Mouse (Mus musculus): Measurements from ENCODE around the gene Fkbp8. TPM values are rescaled to one million over a fixed set of nuclear protein-coding genes. Genes with fewer than 3 reads are reported as not detected.

Gene Fkbp8
- polyA plus RNA-seq, 1 experiment from 2014 or later = 306 TPM

DNA sequence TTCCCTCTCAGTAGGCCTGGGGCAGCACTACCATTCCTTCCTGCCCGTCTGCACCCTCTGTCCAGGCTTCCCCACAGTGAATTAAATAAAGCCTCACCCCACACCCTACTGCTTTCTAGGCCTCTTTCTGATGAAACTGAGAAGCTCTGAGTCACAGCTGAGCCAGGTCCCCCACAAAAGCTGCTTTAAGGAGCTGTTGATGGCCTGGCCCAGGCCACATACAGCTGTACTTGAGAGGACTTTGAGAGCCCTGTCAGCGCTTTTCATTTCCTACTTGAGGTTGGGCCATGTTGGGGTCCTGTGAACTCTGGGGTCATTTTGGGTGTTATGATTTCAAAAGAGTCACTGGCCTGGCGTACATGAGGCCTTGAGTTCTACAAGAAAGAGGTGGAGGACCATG is 7.7 kb downstream of the Fkbp8 start:
- Histone ChIP-seq H3K4me3 (no peak overlapping the region), H3K4me1 (peaks cover 6% of the 10 kb centered on the region), H3K36me3 (peaks cover 67% of the 10 kb centered on the region), H3K4me2 (replicated peaks) (no peak overlapping the region), H3K9me3 (no peaks in the 10 kb centered on the region), H3K9ac (no peak overlapping the region), H3K27ac (no peak overlapping the region), H3K27me3 (no peaks in the 10 kb centered on the region)
- ATAC-seq (ENCODE audit: insufficient number of reproducible peaks, insufficient read depth, low FRiP score, low TSS enrichment) = no peak
- WGBS = 88% methylated on average over 3 of the region's 3 CpGs

GRCm38 (mm10) chr8:70535701-70536100 is 8.2 kb downstream of the Fkbp8 start:
- no peaks in the 10 kb centered on the region for H3K9me3 ChIP-seq
- peaks cover 64% of the 10 kb centered on the region for H3K36me3 ChIP-seq
- H3K27me3 ChIP-seq = no peaks in the 10 kb centered on the region
- H3K27ac ChIP-seq = no peak overlapping the region
- no peak overlapping the region for H3K9ac ChIP-seq
- no peak overlapping the region for H3K4me3 ChIP-seq
- H3K4me2 ChIP-seq (replicated peaks) = no peak overlapping the region
- ATAC-seq (ENCODE audit: insufficient number of reproducible peaks, insufficient read depth, low FRiP score, low TSS enrichment) = no peak
- H3K4me1 ChIP-seq = peaks cover 11% of the 10 kb centered on the region
- WGBS = 93% methylated on average over 2 of the region's 2 CpGs

- Histone ChIP-seq H3K4me2 (replicated peaks) (peak overlapping the region; percentile 72), H3K27ac (peak overlapping the region; percentile 94), H3K9ac (peak overlapping the region; percentile 54), H3K4me3 (peak overlapping the region; percentile 66), H3K36me3 (peaks cover 40% of the 10 kb centered on the region), H3K9me3 (no peaks in the 10 kb centered on the region), H3K27me3 (no peaks in the 10 kb centered on the region), H3K4me1 (peaks cover 23% of the 10 kb centered on the region)
- ATAC-seq (ENCODE audit: insufficient number of reproducible peaks, insufficient read depth, low FRiP score, low TSS enrichment) = no peak
- 14% methylated on average over 24 of the region's 24 CpGs for whole genome bisulfite sequencing
These were observed 10.6 kb downstream of the Fkbp8 start for GRCm38 (mm10) chr8:70538024-70538579.

DNA sequence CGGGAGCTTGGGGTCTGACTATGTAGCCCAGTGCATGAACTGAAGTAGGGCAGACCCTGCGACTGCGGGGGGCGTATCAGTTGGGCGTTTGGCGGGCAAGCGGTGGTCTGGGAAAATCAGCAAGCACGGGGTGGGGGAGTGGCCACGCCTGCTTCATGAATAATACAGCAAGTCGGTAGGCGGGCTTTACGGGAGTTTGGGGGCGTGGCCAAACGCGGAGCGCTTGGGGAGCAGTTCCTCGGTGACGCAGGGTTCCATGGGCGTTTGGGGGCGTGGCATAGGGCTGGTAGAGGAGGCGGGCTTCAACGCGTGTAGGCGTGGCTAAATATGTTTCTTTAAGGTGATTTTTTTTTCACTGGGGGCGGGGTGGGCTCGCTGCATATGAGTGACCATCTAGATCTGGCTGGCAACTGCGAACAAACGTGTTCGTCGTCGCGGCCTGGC is 11.1 kb downstream of the Fkbp8 start:
- H3K9me3 ChIP-seq = no peaks in the 10 kb centered on the region
- peak overlapping the region; percentile 66 for H3K4me3 ChIP-seq
- H3K27me3 ChIP-seq = no peaks in the 10 kb centered on the region
- ATAC-seq (ENCODE audit: insufficient number of reproducible peaks, insufficient read depth, low FRiP score, low TSS enrichment) = peak; percentile 54
- H3K9ac ChIP-seq = peak overlapping the region; percentile 54
- under 1% methylated on average over 32 of the region's 32 CpGs for WGBS
- H3K4me1 ChIP-seq = peaks cover 23% of the 10 kb centered on the region
- H3K4me2 ChIP-seq (replicated peaks) = peak overlapping the region; percentile 72
- peak overlapping the region; percentile 94 for H3K27ac ChIP-seq
- peaks cover 35% of the 10 kb centered on the region for H3K36me3 ChIP-seq

- peak; percentile 86 for ATAC-seq (ENCODE audit: insufficient number of reproducible peaks, insufficient read depth, low FRiP score, low TSS enrichment)
- H3K9ac ChIP-seq = peak within 1 kb of the TSS; percentile 75
- no peaks in the 10 kb centered on the region for H3K9me3 ChIP-seq
- WGBS = under 1% methylated on average over 55 of the region's 58 CpGs
- H3K4me3 ChIP-seq = peak within 1 kb of the TSS; percentile 66
- H3K4me2 ChIP-seq (replicated peaks) = peak within 1 kb of the TSS; percentile 72
- no peaks in the 10 kb centered on the region for H3K27me3 ChIP-seq
- peaks cover 29% of the 10 kb centered on the region for H3K36me3 ChIP-seq
- peak within 1 kb of the TSS; percentile 94 for H3K27ac ChIP-seq
- peaks cover 23% of the 10 kb centered on the region for H3K4me1 ChIP-seq
These were observed 11.7 kb downstream of the Fkbp8 start, which contains the start of gene Ell for GRCm38 (mm10) chr8:70539077-70539813. TSS of gene Ell (plus strand) at chr8:70539457.

DNA sequence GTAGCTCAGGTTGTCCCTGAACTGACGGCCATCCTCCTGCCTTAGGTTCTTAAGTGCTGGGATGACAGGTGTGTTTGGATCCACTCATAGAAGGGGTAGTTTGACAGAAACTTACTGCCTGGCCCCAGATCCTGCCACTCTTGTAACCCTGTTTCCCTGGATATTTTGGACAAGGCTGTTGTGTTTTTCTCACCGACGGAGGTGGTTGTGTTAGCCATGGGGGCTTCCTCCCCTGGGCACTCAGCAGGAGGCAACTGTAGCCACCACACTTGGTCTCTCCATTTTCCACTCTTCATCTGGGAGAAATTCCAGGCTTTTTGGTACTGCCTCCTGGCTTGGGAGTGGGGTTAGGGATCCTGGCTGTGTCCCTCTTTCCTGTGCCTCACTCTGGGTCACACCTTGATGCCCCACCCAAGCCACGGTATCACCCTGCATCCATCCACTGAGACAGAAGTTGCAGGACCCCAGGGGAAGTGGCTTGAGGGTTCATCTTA is 12.5 kb downstream of the Fkbp8 start:
- no peak for ATAC-seq (ENCODE audit: insufficient number of reproducible peaks, insufficient read depth, low FRiP score, low TSS enrichment)
- WGBS = 14% methylated on average over 4 of the region's 4 CpGs
- Histone ChIP-seq H3K4me1 (peaks cover 23% of the 10 kb centered on the region), H3K27ac (peak overlapping the region; percentile 94; the same call in 1 of the 2 replicates), H3K4me2 (replicated peaks) (peak overlapping the region; percentile 72), H3K9ac (peak overlapping the region; percentile 75), H3K36me3 (peaks cover 21% of the 10 kb centered on the region), H3K27me3 (no peaks in the 10 kb centered on the region), H3K4me3 (peak overlapping the region; percentile 66), H3K9me3 (no peaks in the 10 kb centered on the region)

DNA sequence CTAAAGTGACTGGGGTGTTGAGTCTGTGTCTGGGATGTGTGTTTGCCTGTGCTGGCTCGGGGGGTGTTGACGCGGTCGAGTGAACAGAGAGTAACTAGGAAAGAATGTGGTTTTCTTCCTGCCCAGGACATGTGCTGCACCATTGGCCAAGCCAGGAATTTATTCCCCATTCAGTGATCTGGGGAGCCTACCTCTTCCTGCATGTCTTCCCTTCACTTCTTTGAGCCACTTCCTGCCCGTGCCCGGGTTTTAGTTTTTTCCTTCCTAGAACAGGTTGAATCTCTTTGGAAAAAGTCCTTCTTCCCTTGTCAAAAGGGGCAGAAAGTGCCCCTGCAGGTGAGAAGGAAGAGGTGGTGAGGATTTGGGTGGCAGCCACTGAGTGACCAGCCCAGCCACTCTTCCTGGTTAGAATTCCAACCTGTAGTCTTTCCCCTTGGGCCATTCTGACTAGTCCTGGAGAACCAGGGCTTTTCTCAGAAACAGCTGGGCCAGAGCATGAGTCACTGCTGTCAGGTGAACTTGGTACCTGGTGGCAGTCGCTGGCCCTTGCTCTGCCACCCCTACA is 13.1 kb downstream of the Fkbp8 start:
- WGBS = 37% methylated on average over 7 of the region's 7 CpGs
- H3K27ac ChIP-seq = no peak overlapping the region
- H3K4me2 ChIP-seq (replicated peaks) = peak overlapping the region; percentile 72
- H3K4me3 ChIP-seq = peak overlapping the region; percentile 66
- no peaks in the 10 kb centered on the region for H3K9me3 ChIP-seq
- no peak for ATAC-seq (ENCODE audit: insufficient number of reproducible peaks, insufficient read depth, low FRiP score, low TSS enrichment)
- H3K36me3 ChIP-seq = peaks cover 15% of the 10 kb centered on the region
- no peaks in the 10 kb centered on the region for H3K27me3 ChIP-seq
- H3K9ac ChIP-seq = peak overlapping the region; percentile 75
- peaks cover 23% of the 10 kb centered on the region for H3K4me1 ChIP-seq

- Histone ChIP-seq H3K9me3 (no peaks in the 10 kb centered on the region), H3K4me2 (replicated peaks) (peak overlapping the region; percentile 72), H3K27me3 (no peaks in the 10 kb centered on the region), H3K27ac (no peak overlapping the region), H3K4me1 (peaks cover 23% of the 10 kb centered on the region), H3K4me3 (peak overlapping the region; percentile 66; the same call in 1 of the 2 replicates), H3K36me3 (peaks cover 11% of the 10 kb centered on the region), H3K9ac (peak overlapping the region; percentile 21; the same call in 1 of the 2 replicates)
- no peak for ATAC-seq (ENCODE audit: insufficient number of reproducible peaks, insufficient read depth, low FRiP score, low TSS enrichment)
- 82% methylated on average over 5 of the region's 5 CpGs for WGBS
These were observed 13.6 kb downstream of the Fkbp8 start for GRCm38 (mm10) chr8:70541081-70541480.

GRCm38 (mm10) chr8:70544200-70544687 is 16.7 kb downstream of the Fkbp8 start:
- no peak overlapping the region for H3K9ac ChIP-seq
- H3K4me1 ChIP-seq = peaks cover 19% of the 10 kb centered on the region
- no peaks in the 10 kb centered on the region for H3K27me3 ChIP-seq
- H3K4me2 ChIP-seq (replicated peaks) = no peak overlapping the region
- H3K27ac ChIP-seq = no peak overlapping the region
- no peaks in the 10 kb centered on the region for H3K9me3 ChIP-seq
- 64% methylated on average over 6 of the region's 6 CpGs for WGBS
- no peak overlapping the region for H3K4me3 ChIP-seq
- 0 out of 2 replicates have a peak, but pooled peaks cover 3% of the 10 kb centered on the region for H3K36me3 ChIP-seq
- ATAC-seq (ENCODE audit: insufficient number of reproducible peaks, insufficient read depth, low FRiP score, low TSS enrichment) = no peak

GRCm38 (mm10) chr8:70546412-70546811 is 18.9 kb downstream of the Fkbp8 start:
- Histone ChIP-seq H3K4me3 (no peak overlapping the region), H3K36me3 (0 out of 2 replicates have a peak, but pooled peaks cover 3% of the 10 kb centered on the region), H3K4me1 (peaks cover 5% of the 10 kb centered on the region; the same call in 1 of the 2 replicates), H3K4me2 (replicated peaks) (no peak overlapping the region), H3K9me3 (no peaks in the 10 kb centered on the region), H3K27me3 (no peaks in the 10 kb centered on the region), H3K9ac (no peak overlapping the region), H3K27ac (no peak overlapping the region)
- WGBS = 82% methylated on average over 4 of the region's 4 CpGs
- ATAC-seq (ENCODE audit: insufficient number of reproducible peaks, insufficient read depth, low FRiP score, low TSS enrichment) = no peak

GRCm38 (mm10) chr8:70547762-70548161 is 20.2 kb downstream of the Fkbp8 start:
- Histone ChIP-seq H3K4me3 (no peak overlapping the region), H3K4me2 (replicated peaks) (no peak overlapping the region), H3K4me1 (no peaks in the 10 kb centered on the region), H3K36me3 (0 out of 2 replicates have a peak, but pooled peaks cover 3% of the 10 kb centered on the region), H3K9ac (no peak overlapping the region), H3K27ac (no peak overlapping the region), H3K27me3 (no peaks in the 10 kb centered on the region), H3K9me3 (no peaks in the 10 kb centered on the region)
- no peak for ATAC-seq (ENCODE audit: insufficient number of reproducible peaks, insufficient read depth, low FRiP score, low TSS enrichment)
- WGBS = 88% methylated on average over 6 of the region's 6 CpGs

Measured in embryonic facial prominence, embryonic 12.5 days (tissue).